Mouse (Mus musculus) layer of hippocampus, postnatal 10 days (tissue): Measurements from ENCODE around the gene Gas1. TPM values are rescaled to one million over a fixed set of nuclear protein-coding genes. Genes with fewer than 3 reads are reported as not detected.

Experiments
- DNase-seq, 2 experiments: peaks; one replicate each; pipeline ENCODE4 v3.0.0; 2021; ENCODE audit warnings: low spot score in 2 of 2
- total RNA-seq, 2 experiments: library from RNA; stranded (reverse); gene quantifications; 2 replicates each; pipeline ENCODE4 v1.2.3; 2021

The Gas1 gene
- total RNA-seq, 2 experiments from 2014 or later: 12.9 to 14.0 TPM

- DNase-seq: no peak
These were observed 51.5 kb downstream of the Gas1 start for GRCm38 (mm10) chr13:60125501-60126305.

GRCm38 (mm10) chr13:60125020-60125419, 52.1 kb downstream of the Gas1 start:
- no peak for DNase-seq

- no peak for DNase-seq
These were observed 52.7 kb downstream of the Gas1 start for GRCm38 (mm10) chr13:60124456-60124855.
